Mouse (Mus musculus) cerebellum, postnatal 10 days (tissue): ENCODE results near the gene Garnl3.
A peak's percentile ranks its signal among the peaks of the same experiment; 100 is the strongest.

Experiments used
- DNase-seq, 2 experiments: peaks; one replicate each; pipeline ENCODE4 v3.0.0; 2021; ENCODE audit warnings: mixed read lengths in 2 of 2

Garnl3 gene

DNA sequence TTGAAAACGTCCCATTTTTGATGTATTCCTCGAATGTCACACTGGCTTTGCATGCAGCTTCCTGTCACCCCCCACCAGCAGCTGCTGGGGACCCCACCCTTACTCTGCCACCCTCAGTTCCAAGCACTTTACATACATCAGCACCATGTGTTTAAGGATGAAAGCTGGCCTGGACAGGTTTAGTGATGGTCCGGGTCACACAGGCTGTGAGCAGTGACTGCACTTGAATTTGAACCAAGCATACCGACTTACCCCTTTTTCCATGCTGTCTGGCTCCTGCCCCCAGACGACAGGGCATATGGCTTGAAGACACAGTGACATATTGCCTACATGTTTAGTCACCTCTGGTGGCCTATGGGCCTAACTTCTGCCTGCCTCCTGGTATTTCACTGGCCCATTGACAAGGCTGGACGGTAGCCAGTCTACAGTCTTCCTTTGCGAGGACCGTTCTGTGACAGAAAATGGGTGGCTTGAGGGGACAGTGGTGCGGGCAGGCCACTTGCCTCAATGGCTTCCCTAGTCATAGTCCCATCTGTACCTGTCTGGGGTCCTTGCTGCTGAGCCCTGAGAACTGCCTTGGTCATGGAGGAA is 163.3 kb downstream of the Garnl3 start:
- peak; percentile 62 to 63 for DNase-seq

GRCm38 (mm10) chr2:32966689-32967631 is 164.5 kb downstream of the Garnl3 start:
- peak; percentile 92 to 93 for DNase-seq

DNA sequence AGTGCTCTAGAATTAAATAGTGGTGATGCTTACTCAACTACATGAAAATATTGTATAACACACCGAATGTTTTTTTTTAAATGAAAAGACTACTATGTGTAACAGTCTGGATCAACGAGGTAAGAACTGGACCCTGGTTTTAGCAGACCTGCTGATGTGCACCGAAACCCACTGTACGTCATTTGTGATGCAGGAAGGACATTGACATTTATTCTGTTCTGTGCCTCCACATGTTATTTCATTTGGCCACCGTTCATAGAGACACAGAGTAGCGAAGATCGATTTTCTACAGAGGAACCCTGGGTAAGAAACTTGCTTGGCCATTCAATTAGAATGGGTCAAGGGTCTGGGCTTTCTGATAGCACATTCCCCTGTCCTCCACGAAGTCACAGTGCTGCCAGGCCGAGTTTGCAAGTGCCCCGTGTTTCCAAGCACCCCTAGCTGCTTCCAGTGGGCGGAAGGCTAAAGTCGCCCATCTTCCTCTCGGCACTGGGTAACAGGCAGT is 165.2 kb downstream of the Garnl3 start:
- DNase-seq, result no peak

- no peak for DNase-seq
These were observed 165.8 kb downstream of the Garnl3 start for GRCm38 (mm10) chr2:32965511-32966183.

- DNase-seq, result no peak
These were observed 166.6 kb downstream of the Garnl3 start for GRCm38 (mm10) chr2:32964659-32965457.

DNA sequence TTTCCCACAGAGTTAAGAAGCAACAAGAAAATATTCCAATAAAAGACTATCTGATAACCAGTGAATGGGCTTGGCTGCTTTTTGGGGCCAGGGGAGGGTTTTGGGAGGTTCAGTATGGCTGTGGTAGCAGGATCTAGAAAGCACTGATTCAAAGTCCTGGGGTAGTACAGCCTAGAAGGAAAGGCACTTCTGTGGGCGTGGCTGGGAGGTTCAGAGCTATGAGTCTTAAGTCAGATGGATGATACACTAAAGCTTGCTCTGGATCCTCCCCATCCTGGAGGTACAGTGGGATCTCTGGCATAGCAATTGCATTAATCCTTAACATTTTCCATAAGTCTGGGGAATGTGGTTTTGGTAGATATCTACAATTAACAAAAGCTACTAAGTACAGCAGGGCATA is 167.5 kb downstream of the Garnl3 start:
- no peak for DNase-seq

DNA sequence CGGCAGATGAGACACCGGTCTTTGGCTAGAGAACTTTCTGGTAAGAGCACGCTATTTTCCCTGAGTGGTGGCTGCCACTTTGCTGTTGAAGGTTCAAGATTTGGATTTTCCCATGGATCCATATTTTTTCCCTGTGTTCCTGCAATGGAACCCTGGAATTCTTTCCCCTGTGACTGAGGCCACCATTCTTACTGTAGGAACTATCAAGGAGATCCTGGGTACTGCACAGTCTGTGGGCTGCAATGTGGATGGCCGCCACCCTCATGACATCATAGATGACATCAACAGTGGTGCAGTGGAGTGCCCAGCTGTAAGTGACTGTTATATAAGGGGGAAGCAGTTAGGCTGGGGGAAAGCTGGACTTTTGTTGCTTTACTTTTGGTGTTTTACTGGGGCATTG is 167.9 kb downstream of the Garnl3 start:
- no peak for DNase-seq

DNA sequence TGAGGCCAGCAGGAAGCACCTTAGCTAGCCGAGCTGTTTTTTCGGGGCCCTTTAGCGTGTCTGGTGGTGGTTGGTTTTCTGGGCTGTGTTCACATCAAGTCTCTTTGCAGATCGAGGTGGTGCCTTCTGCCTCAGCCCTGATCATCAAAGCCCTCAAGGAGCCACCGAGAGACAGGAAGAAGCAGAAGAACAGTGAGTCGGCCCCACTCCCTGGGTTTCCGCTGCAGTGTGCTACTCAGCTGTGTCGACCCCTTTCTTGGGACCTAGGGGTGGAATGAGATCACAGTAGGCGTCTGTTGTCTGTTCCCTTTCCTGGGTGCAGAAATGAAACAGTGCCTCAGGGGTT is 168.6 kb downstream of the Garnl3 start:
- DNase-seq, result no peak

- DNase-seq, result peak in 1 of 2 experiments; percentile 28
These were observed 169.2 kb downstream of the Garnl3 start for GRCm38 (mm10) chr2:32962062-32962874.

DNA sequence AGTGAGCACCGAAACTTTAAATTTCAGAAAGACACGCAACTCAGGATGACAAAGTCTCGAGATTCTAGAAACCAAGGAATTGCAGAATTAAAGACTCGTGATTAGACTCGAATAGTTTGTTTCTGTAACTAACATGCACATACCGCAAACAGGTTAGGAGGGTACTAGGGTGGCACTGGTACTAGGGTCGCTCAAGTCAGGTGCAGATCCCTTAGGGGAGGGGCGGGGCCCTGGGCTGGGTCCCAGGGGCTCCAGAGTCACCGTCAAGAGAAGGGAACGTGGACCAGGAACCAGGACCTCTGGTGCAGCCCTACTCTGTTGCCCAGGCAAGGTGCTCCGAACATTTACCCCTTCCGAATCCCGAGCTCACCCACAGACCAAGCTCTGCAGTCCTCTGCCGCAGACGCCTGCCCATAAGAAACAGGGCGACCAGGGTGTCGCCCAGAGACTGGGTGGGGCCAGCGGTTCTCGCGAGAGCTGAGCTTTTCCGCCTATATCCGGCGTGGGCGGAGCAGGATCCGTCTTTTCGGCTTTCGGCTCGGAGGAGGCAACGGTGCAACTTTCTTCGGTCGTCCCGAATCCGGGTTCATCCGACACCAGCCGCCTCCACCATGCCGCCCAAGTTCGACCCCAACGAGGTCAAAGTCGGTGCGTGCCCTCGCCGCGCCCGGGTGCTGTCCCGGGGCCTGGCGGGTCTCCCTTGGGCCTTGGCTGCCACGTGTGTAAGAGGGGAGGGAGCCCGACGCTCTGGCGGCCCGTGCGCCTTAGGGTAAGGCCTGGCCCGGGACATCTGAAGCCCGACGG is 170.1 kb downstream of the Garnl3 start, which contains the start of the genes Rpl12 and Lrsam1:
Gene Rpl12, plus strand, starts transcription at position 368 of the 804 bp plus-strand sequence.
Gene Lrsam1, minus strand, starts transcription at position 423 of the 804 bp plus-strand sequence.
- DNase-seq, result peak; percentile 96 to 97

DNA sequence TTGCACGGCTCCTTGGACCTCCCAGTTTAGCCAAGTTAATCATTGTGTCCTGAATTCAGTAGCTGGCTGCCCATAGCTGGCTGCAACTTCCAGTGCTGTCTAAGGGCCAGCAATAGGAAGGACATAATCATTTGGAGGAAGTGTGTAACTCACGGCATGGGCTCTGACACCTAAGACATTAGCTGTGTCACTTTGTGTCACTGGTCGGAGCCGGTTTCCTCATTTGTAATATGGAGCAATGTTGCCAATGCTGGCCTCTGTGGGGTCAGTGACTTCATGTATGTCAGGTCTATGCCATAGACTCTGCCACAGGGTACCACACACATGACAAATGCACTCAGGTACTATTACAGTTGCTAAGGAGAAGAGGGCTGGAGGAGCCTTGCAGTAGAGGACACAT is 171.2 kb downstream of the Garnl3 start:
- DNase-seq, result no peak

GRCm38 (mm10) chr2:32957344-32957743 is 174.1 kb downstream of the Garnl3 start:
- DNase-seq, result peak; percentile 62 to 63

DNA sequence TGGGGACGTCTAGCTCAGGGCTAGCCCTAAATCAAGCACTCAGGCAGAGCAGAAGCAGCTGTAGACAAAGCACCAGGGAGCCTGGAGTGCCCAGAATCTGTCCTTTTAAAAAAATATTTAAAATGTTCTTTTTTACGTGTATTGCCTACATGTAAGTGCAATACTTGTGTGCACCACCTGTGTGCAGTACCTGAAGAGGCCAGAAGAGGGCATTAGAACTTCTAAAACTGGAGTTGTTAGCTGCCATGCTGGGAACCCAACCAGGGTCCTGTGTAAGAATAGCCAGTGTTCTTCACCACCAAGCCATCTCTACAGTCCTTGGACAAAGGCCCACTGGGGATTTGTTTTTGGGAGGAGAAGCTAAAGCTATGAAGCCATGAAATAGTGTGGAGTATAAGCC is 176.9 kb downstream of the Garnl3 start:
- peak in 1 of 2 experiments; percentile 29 for DNase-seq

DNA sequence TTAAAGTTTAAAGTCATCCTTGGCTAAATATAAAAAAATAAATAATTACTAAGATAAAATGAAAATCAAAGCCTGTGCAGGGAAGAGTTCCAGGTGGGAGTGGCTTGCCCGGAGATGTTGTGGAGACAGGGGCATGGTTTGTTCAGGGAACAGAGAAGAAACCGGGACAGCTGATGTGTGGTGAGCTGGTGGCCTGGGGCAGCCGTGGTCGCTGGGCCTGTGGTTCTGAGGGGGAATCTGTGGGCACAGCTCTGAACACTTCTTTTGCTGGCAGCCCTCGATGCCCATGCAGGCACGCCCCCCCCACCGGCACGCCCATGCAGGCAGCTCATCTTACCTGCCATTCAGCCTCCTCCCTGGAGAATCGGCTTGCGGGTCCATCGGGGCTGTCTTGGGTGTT is 184.0 kb downstream of the Garnl3 start:
- DNase-seq, result no peak

- no peak for DNase-seq
These were observed 191.0 kb downstream of the Garnl3 start for GRCm38 (mm10) chr2:32940483-32940882.

DNA sequence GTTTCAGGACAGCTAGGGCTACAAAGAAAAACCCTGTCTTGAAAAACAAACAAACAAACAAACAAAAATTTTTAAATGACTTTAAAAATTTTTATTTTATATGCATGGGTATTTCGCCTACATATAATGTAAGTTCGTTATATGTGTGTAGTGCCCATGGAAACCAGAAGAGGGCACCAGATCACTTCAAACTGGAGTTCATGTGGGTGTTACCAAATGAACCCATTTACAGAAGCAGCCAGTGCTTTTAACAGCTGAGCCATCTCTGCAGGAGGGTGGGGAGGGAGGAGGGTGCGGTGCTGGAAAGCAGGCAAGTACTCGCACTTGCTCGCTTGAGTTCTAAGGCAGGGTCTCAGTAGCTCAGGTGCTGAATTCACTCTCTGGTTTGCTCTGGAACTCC is 192.0 kb downstream of the Garnl3 start:
- DNase-seq, result peak; percentile 71 to 83

- DNase-seq, result no peak
These were observed 192.7 kb downstream of the Garnl3 start for GRCm38 (mm10) chr2:32938741-32939140.
